Mouse (Mus musculus): ENCODE results near the gene Anxa8. TPM values are rescaled to one million over a fixed set of nuclear protein-coding genes. Genes with fewer than 3 reads are reported as not detected.

Anxa8 gene
- 1.6 and 2.7 TPM in 2 replicates for polyA plus RNA-seq (2015; fragmentation: Nextera tagmentation; extraction: Ambion mirVana)

DNA sequence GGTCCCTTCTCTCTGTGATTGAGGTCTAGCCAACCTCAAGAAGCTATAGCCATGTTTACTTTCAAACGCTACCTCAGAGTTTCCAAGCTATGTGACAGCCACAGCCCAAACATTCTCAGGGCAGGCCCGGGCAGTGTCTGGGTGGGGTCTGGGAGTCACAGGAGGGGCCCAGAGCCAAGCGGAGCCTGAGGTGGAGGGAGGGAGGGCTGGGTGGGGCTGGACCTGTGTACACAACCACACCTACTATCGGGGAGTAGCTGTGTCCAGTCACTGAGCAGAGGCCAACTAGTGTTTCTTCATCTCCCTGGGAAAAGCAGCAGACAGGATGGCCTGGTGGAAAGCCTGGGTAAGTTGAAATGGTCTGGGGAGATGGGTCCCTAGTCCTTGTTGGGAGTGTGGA, at the start of gene Anxa8:
TSS of gene Anxa8 (plus strand) at position 251 of the 400 bp plus-strand sequence.
- Histone ChIP-seq H3K4me2 (replicated peaks; ENCODE audit: low read depth, low read length) (no peak within 1 kb of the TSS), H3K9ac (replicated peaks; ENCODE audit: low read length) (no peak within 1 kb of the TSS)

DNA sequence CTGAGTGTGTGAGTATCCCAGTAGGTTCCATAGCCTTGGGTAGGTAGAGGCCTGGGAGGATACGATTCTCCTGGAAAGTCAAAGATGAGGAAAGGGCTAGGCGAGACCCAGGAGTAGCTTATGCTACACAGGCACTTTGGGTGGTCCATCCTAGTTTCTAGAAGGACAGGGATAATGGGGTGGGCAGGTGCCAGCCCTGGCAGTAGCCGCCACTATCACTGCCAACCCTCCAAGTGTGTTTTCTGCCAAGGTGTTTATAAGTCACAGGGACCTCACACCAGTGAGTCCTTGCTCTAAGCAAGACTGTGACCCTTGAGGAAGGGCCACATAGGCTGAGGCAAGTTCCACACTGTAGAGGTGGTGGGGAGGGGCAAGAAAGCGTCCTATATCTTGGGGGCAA, 44.5 kb upstream of the Anxa8 start:
- no peak overlapping the region for H3K9ac ChIP-seq (replicated peaks; ENCODE audit: low read length)
- no peaks in the 10 kb centered on the region for H3K27me3 ChIP-seq (ENCODE audit: insufficient read depth, low read length)
- no peak overlapping the region for H3K4me2 ChIP-seq (replicated peaks; ENCODE audit: low read depth, low read length)
- ATAC-seq (ENCODE audit: low FRiP score, low TSS enrichment), result no peak
- no peaks in the 10 kb centered on the region for H3K36me3 ChIP-seq (ENCODE audit: insufficient read depth, low read length)
- H3K4me3 ChIP-seq (ENCODE audit: low read length), result no peak overlapping the region
- H3K4me1 ChIP-seq (ENCODE audit: insufficient read depth, low read length), result no peaks in the 10 kb centered on the region
- 87% methylated on average over 4 of the region's 4 CpGs for WGBS
- H3K27ac ChIP-seq (ENCODE audit: low read length), result no peak overlapping the region
- H3K9me3 ChIP-seq (ENCODE audit: low read length), result no peaks in the 10 kb centered on the region

More for the DNA sequence above, at the start of gene Anxa8:
- no peaks in the 10 kb centered on the region for H3K4me1 ChIP-seq (ENCODE audit: insufficient read depth, low read length)
- no peaks in the 10 kb centered on the region for H3K27me3 ChIP-seq (ENCODE audit: insufficient read depth, low read length)
- H3K4me3 ChIP-seq (ENCODE audit: low read length), result no peak within 1 kb of the TSS
- H3K9me3 ChIP-seq (ENCODE audit: low read length), result no peaks in the 10 kb centered on the region
- WGBS, result 41% methylated on average over 4 of the region's 4 CpGs
- H3K27ac ChIP-seq (ENCODE audit: low read length), result no peak within 1 kb of the TSS
- ATAC-seq (ENCODE audit: low FRiP score, low TSS enrichment), result 0 out of 2 replicates have a peak, but pooled peaks have one; percentile 12
- no peaks in the 10 kb centered on the region for H3K36me3 ChIP-seq (ENCODE audit: insufficient read depth, low read length)

DNA sequence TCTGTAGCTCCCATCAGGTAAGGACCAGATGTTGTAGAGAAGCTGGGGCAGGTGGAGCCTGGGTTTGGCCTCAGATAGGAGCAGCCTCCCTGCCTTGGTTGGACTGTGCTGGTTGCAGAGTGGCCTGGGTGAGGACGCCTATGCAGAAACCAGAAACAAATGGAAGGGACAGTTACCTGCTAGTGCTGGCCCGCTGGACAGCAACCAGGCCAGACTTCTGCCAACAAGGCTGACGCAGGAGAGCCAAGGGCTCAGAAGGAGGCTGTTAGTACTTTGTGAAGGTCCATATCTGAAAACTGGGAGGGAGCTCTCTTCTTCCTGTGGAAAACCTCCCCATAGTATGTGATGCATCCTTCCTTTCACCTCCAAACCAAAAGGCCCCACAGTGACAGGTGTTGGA, 42.4 kb upstream of the Anxa8 start:
- H3K4me3 ChIP-seq (ENCODE audit: low read length), result no peak overlapping the region
- no peak overlapping the region for H3K27ac ChIP-seq (ENCODE audit: low read length)
- WGBS, result 62% methylated on average over 3 of the region's 3 CpGs
- H3K36me3 ChIP-seq (ENCODE audit: insufficient read depth, low read length), result no peaks in the 10 kb centered on the region
- H3K4me2 ChIP-seq (replicated peaks; ENCODE audit: low read depth, low read length), result no peak overlapping the region
- no peak overlapping the region for H3K9ac ChIP-seq (replicated peaks; ENCODE audit: low read length)
- H3K9me3 ChIP-seq (ENCODE audit: low read length), result no peaks in the 10 kb centered on the region
- H3K4me1 ChIP-seq (ENCODE audit: insufficient read depth, low read length), result no peaks in the 10 kb centered on the region
- no peaks in the 10 kb centered on the region for H3K27me3 ChIP-seq (ENCODE audit: insufficient read depth, low read length)
- ATAC-seq (ENCODE audit: low FRiP score, low TSS enrichment), result no peak

DNA sequence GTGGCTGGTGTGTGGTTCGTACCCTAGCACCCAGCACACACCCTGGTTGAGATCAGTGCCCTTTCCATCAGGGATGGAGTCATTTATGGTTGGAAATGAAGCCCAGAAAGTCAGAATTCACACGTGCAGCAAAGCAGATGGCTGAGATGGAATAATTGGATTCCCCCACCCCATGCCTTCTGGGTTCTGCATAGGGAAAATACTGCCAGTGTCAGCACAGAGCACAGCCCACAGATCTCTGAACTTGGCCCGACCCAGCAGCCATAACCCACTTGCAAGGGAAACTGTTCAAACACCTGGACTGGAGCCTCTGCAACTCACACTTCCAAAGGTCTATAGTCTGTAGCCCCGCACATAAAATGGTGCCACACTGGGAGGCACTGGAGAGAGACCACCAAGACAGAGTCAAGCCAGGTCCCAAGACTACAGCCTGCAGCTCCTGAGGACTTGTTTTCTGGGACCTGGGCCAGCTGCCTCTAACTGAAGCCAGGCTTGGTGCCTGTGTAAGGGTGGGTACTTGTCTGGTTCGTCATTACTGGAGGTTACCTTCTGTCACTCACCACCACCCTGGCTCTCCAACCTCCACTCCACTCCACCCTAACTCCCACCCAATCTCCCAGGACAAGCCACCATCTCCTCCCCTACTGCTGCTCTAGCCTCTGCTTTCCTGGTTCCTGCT, 35.5 kb upstream of the Anxa8 start:
- H3K4me3 ChIP-seq (ENCODE audit: low read length), result no peak overlapping the region
- no peaks in the 10 kb centered on the region for H3K27me3 ChIP-seq (ENCODE audit: insufficient read depth, low read length)
- H3K9me3 ChIP-seq (ENCODE audit: low read length), result no peaks in the 10 kb centered on the region
- 63% methylated on average over 5 of the region's 5 CpGs for WGBS
- no peaks in the 10 kb centered on the region for H3K4me1 ChIP-seq (ENCODE audit: insufficient read depth, low read length)
- H3K27ac ChIP-seq (ENCODE audit: low read length), result no peak overlapping the region
- H3K9ac ChIP-seq (replicated peaks; ENCODE audit: low read length), result no peak overlapping the region
- no peak for ATAC-seq (ENCODE audit: low FRiP score, low TSS enrichment)
- H3K4me2 ChIP-seq (replicated peaks; ENCODE audit: low read depth, low read length), result no peak overlapping the region
- H3K36me3 ChIP-seq (ENCODE audit: insufficient read depth, low read length), result no peaks in the 10 kb centered on the region

DNA sequence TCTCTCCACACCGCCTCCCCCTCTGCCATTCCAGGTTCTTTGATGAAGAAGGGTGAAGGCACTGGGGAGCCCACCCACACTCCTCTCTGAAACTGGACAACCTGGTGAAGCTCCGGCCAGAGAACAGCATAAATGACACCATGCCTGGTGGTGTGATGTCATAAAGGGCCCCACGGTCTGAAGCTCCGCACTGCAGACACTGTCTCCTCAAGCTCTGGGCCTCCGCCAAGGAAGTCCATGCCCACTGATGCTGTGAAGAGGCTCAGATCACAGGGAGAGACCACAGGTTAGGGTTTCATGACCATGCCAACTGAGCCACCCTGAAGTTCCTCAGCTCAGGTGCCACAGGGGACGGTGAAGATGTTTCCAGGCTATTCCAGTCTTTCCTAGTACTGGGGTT, 33.3 kb upstream of the Anxa8 start, which contains the start of gene Antxrl:
TSS of gene Antxrl (plus strand) at position 192 of the 400 bp plus-strand sequence.
- no peak within 1 kb of the TSS for H3K27ac ChIP-seq (ENCODE audit: low read length)
- no peak within 1 kb of the TSS for H3K4me3 ChIP-seq (ENCODE audit: low read length)
- H3K9ac ChIP-seq (replicated peaks; ENCODE audit: low read length), result no peak within 1 kb of the TSS
- no peak for ATAC-seq (ENCODE audit: low FRiP score, low TSS enrichment)
- H3K4me1 ChIP-seq (ENCODE audit: insufficient read depth, low read length), result no peaks in the 10 kb centered on the region
- 85% methylated on average over 6 of the region's 6 CpGs for WGBS
- H3K36me3 ChIP-seq (ENCODE audit: insufficient read depth, low read length), result no peaks in the 10 kb centered on the region
- H3K4me2 ChIP-seq (replicated peaks; ENCODE audit: low read depth, low read length), result no peak within 1 kb of the TSS
- no peaks in the 10 kb centered on the region for H3K9me3 ChIP-seq (ENCODE audit: low read length)
- no peaks in the 10 kb centered on the region for H3K27me3 ChIP-seq (ENCODE audit: insufficient read depth, low read length)

DNA sequence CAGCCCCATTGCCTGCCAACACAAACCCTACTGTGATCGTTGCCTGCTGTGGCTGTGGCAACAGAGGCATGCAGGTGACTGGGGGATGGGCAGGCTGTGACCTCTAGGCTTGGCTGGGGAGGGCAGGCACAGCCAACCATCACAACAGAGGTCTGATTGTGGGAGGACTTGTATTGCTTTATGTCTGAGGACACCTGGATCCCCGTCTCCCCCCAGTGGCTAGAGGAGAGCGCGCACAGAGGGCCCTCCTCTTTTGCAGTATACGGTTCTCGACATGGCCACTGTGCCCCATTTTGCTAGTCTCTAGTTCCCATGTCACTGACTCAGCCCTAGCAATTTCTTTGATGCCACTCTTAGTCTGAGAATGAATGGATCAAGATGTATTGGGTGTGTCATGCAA, 14.1 kb upstream of the Anxa8 start:
- no peaks in the 10 kb centered on the region for H3K9me3 ChIP-seq (ENCODE audit: low read length)
- no peaks in the 10 kb centered on the region for H3K4me1 ChIP-seq (ENCODE audit: insufficient read depth, low read length)
- no peak for ATAC-seq (ENCODE audit: low FRiP score, low TSS enrichment)
- 68% methylated on average over 6 of the region's 6 CpGs for WGBS
- H3K4me2 ChIP-seq (replicated peaks; ENCODE audit: low read depth, low read length), result no peak overlapping the region
- H3K27ac ChIP-seq (ENCODE audit: low read length), result no peak overlapping the region
- no peak overlapping the region for H3K9ac ChIP-seq (replicated peaks; ENCODE audit: low read length)
- no peak overlapping the region for H3K4me3 ChIP-seq (ENCODE audit: low read length)
- no peaks in the 10 kb centered on the region for H3K27me3 ChIP-seq (ENCODE audit: insufficient read depth, low read length)
- no peaks in the 10 kb centered on the region for H3K36me3 ChIP-seq (ENCODE audit: insufficient read depth, low read length)

DNA sequence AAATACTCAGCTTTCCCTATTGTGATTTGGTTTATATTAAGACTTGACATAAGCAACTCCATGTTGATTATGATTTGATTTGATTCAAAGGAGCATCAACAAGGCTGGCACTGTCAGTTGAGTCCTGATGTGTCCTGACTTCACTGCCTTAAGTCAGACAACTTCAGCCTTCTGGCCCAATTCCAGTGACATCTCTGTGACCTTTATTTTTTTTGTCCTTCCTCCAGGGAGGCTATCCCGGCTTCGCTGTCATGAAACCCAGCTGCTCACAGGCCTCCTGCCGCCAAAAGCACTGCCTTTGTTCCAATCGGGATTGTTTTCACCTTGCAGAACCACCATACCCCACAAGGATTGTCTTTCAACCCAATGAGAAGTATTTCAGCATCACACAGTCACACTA, 10.4 kb upstream of the Anxa8 start:
- Histone ChIP-seq H3K36me3 (ENCODE audit: insufficient read depth, low read length) (no peaks in the 10 kb centered on the region), H3K4me3 (ENCODE audit: low read length) (no peak overlapping the region), H3K9me3 (ENCODE audit: low read length) (no peaks in the 10 kb centered on the region), H3K27ac (ENCODE audit: low read length) (no peak overlapping the region), H3K4me2 (replicated peaks; ENCODE audit: low read depth, low read length) (no peak overlapping the region), H3K27me3 (ENCODE audit: insufficient read depth, low read length) (no peaks in the 10 kb centered on the region), H3K9ac (replicated peaks; ENCODE audit: low read length) (no peak overlapping the region), H3K4me1 (ENCODE audit: insufficient read depth, low read length) (no peaks in the 10 kb centered on the region)
- ATAC-seq (ENCODE audit: low FRiP score, low TSS enrichment), result no peak
- WGBS, result 30% methylated on average over 4 of the region's 4 CpGs

DNA sequence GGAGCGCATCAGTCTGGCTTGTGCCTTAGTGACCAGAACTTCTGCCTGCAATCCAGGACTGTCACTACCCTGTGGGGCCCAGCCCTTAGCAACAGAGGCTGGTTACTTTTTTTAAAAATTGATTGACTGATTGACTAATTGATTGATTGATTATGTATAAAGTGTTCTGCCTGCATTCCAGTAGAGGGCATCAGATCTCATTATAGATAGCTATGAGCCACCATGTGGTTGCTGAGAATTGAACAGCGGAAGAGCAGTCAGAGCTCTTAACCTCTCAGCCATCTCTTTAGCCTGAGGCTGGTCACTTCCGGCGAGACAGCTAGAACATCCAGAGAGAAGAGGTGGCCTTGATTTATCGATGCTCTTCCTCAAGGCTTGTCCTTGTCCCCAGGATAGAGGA, 8.6 kb upstream of the Anxa8 start:
- no peaks in the 10 kb centered on the region for H3K36me3 ChIP-seq (ENCODE audit: insufficient read depth, low read length)
- no peak overlapping the region for H3K4me2 ChIP-seq (replicated peaks; ENCODE audit: low read depth, low read length)
- ATAC-seq (ENCODE audit: low FRiP score, low TSS enrichment), result no peak
- H3K27me3 ChIP-seq (ENCODE audit: insufficient read depth, low read length), result no peaks in the 10 kb centered on the region
- WGBS, result 75% methylated on average over 5 of the region's 5 CpGs
- H3K4me1 ChIP-seq (ENCODE audit: insufficient read depth, low read length), result no peaks in the 10 kb centered on the region
- H3K27ac ChIP-seq (ENCODE audit: low read length), result no peak overlapping the region
- H3K4me3 ChIP-seq (ENCODE audit: low read length), result no peak overlapping the region
- no peak overlapping the region for H3K9ac ChIP-seq (replicated peaks; ENCODE audit: low read length)
- H3K9me3 ChIP-seq (ENCODE audit: low read length), result no peaks in the 10 kb centered on the region

DNA sequence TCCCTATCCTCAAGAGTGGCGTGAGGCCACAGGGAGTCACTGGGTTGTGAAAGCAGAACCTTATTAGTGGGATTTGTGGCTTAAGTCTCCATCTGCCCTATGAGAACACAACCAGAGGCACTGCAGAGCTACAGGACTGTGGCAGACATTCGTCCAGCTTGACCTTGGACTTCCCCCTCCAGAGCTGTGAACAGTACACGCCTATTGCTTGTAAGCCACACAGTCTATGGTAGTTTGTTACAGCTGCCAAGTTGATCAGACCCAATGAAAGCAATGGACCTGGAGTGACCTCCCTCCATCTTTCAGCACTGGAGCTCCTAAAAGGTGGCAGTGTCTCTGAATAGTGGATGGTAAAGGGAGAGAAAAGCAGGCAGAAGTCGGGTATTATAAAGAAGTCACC, 7.5 kb upstream of the Anxa8 start:
- Histone ChIP-seq H3K4me3 (ENCODE audit: low read length) (no peak overlapping the region), H3K4me1 (ENCODE audit: insufficient read depth, low read length) (no peaks in the 10 kb centered on the region), H3K36me3 (ENCODE audit: insufficient read depth, low read length) (no peaks in the 10 kb centered on the region), H3K27me3 (ENCODE audit: insufficient read depth, low read length) (no peaks in the 10 kb centered on the region), H3K9ac (replicated peaks; ENCODE audit: low read length) (no peak overlapping the region), H3K27ac (ENCODE audit: low read length) (no peak overlapping the region), H3K4me2 (replicated peaks; ENCODE audit: low read depth, low read length) (no peak overlapping the region), H3K9me3 (ENCODE audit: low read length) (no peaks in the 10 kb centered on the region)
- 65% methylated on average over 4 of the region's 4 CpGs for WGBS
- no peak for ATAC-seq (ENCODE audit: low FRiP score, low TSS enrichment)

DNA sequence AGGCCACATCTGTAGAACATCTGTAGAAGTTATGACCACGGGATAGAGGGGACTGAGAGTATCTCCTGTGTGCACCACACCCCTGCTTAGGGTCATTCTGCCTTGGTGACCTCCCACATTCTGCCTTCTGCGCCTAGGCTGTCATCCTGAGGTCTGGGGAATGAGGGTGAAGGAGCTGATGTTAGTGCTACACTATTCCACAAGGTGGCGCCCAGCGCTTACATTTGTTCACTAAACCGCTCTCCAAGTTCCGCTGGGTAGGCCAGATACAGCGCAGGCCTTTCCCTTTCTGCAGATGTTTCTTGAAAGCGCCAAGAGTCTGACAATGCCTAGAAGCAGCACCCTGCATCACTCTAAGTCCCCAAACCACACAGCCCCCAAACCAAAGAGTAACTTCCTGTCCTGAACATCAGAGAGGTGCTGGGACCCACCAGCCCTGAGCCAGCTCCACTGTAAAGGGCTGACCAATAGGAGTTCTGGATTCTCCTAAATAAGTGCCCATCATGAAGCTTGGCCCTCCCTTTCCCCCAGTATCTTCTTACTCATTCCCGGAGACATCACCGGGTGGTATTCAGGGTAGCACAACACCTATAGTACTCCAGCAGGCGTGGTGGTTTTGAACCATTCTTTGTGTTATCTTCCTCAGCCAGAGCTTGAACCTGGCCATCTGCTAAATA, 5.3 kb upstream of the Anxa8 start:
- ATAC-seq (ENCODE audit: low FRiP score, low TSS enrichment), result peak; percentile 87
- Histone ChIP-seq H3K27me3 (ENCODE audit: insufficient read depth, low read length) (no peaks in the 10 kb centered on the region), H3K4me2 (replicated peaks; ENCODE audit: low read depth, low read length) (no peak overlapping the region), H3K4me3 (ENCODE audit: low read length) (no peak overlapping the region), H3K27ac (ENCODE audit: low read length) (no peak overlapping the region), H3K9ac (replicated peaks; ENCODE audit: low read length) (no peak overlapping the region), H3K9me3 (ENCODE audit: low read length) (no peaks in the 10 kb centered on the region), H3K36me3 (ENCODE audit: insufficient read depth, low read length) (no peaks in the 10 kb centered on the region), H3K4me1 (ENCODE audit: insufficient read depth, low read length) (no peaks in the 10 kb centered on the region)
- 9% methylated on average over 11 of the region's 11 CpGs for WGBS

All from kidney, embryonic 16.5 days (tissue).